Comparison of ENCODE assay signal across 10 mouse cellular contexts in genomic region chr13:113612141-113612950, GRCm38 (mm10). TPM values are rescaled to one million over a fixed set of nuclear protein-coding genes. Genes with fewer than 3 reads are reported as not detected.
A peak's percentile ranks its signal among the peaks of the same experiment; 100 is the strongest.
DNase-seq lines count a peak whose midpoint lies in the region; ATAC-seq and TF ChIP-seq lines count a peak whose summit lies in the region.
"Had no signal": no experiment of that assay in that cellular context is flagged by ENCODE, and none has a peak within 500 bp of the region (broad histone marks: within the 10 kb centered on the region; RNA-seq: fewer than 3 reads in every experiment).

No protein-coding gene starts in this region.

- no peak overlapping the region for H3K9ac ChIP-seq in midbrain, embryonic 12.5 days (replicated peaks)
- no peak overlapping the region for H3K9ac ChIP-seq in midbrain, embryonic 11.5 days (ENCODE audit: low read length)
- peak overlapping the region; percentile 5; the same call in 1 of the 2 replicates for H3K9ac ChIP-seq in heart, embryonic 15.5 days

- no peak for TF ChIP-seq POLR2A in small intestine, adult 2 months (IDR thresholded peaks at IDR 0.05; ENCODE audit: low read depth, low read length)

- H3K4me3 ChIP-seq in midbrain, embryonic 12.5 days: no peak overlapping the region
- no peak overlapping the region for H3K4me3 ChIP-seq in midbrain, embryonic 11.5 days (ENCODE audit: low read depth, low read length)
- peak overlapping the region; percentile 91 for H3K4me3 ChIP-seq in heart, embryonic 15.5 days
- H3K4me3 ChIP-seq in small intestine, adult 2 months (ENCODE audit: low read depth, low read length): peak overlapping the region; percentile 31

- H3K27ac ChIP-seq in midbrain, embryonic 12.5 days (replicated peaks): no peak overlapping the region
- no peak overlapping the region for H3K27ac ChIP-seq in midbrain, embryonic 11.5 days (ENCODE audit: low read depth, low read length)
- H3K27ac ChIP-seq in heart, embryonic 15.5 days: peak overlapping the region; percentile 53
- H3K27ac ChIP-seq in small intestine, adult 2 months (ENCODE audit: insufficient read depth, low read depth, low read length): no peak overlapping the region

- H3K4me1 ChIP-seq in midbrain, embryonic 12.5 days: peaks cover 66% of the 10 kb centered on the region
- peaks cover 51% of the 10 kb centered on the region for H3K4me1 ChIP-seq in midbrain, embryonic 11.5 days (ENCODE audit: control insufficient read depth, insufficient read depth, low read length)
- peaks cover 86% of the 10 kb centered on the region for H3K4me1 ChIP-seq in heart, embryonic 15.5 days (replicated peaks)
- peaks cover 36% of the 10 kb centered on the region for H3K4me1 ChIP-seq in small intestine, adult 2 months (ENCODE audit: control insufficient read depth, insufficient read depth, insufficient read length, low read length)

- no peak for DNase-seq in midbrain, embryonic 11.5 days (ENCODE audit: low spot score, missing footprints)
- peak; percentile 58 for DNase-seq in kidney, postnatal 10 days
- no peak for DNase-seq in layer of hippocampus, adult 11-12 months (ENCODE audit: low spot score)
- no peak for DNase-seq in right cerebral cortex, postnatal 14 days
- DNase-seq in frontal cortex, adult 2 months (ENCODE audit: extremely low spot score in 1 of 2, low spot score in 1 of 2): no peak

- H3K9me3 ChIP-seq in midbrain, embryonic 12.5 days: no peaks in the 10 kb centered on the region
- H3K9me3 ChIP-seq in midbrain, embryonic 11.5 days (ENCODE audit: control insufficient read depth, low read length): no peaks in the 10 kb centered on the region
- no peaks in the 10 kb centered on the region for H3K9me3 ChIP-seq in heart, embryonic 15.5 days (replicated peaks)

- no peaks in the 10 kb centered on the region for H3K36me3 ChIP-seq in midbrain, embryonic 12.5 days
- no peaks in the 10 kb centered on the region for H3K36me3 ChIP-seq in midbrain, embryonic 11.5 days (ENCODE audit: control insufficient read depth, insufficient read depth, low read length)
- no peaks in the 10 kb centered on the region for H3K36me3 ChIP-seq in heart, embryonic 15.5 days
- 0 out of 2 replicates have a peak, but pooled peaks cover 3% of the 10 kb centered on the region for H3K36me3 ChIP-seq in small intestine, adult 2 months (ENCODE audit: control insufficient read depth, insufficient read depth, low read length)

- no peak for TF ChIP-seq CTCF in small intestine, adult 2 months (IDR thresholded peaks at IDR 0.05; ENCODE audit: extremely low read depth, insufficient read length, insufficient replicate concordance, low read depth, low read length)

- ATAC-seq in midbrain, embryonic 12.5 days (ENCODE audit: low FRiP score, low read depth): no peak
- no peak for ATAC-seq in midbrain, embryonic 11.5 days (ENCODE audit: low FRiP score)
- ATAC-seq in heart, embryonic 15.5 days (replicated peaks; ENCODE audit: insufficient number of reproducible peaks, insufficient read depth, low FRiP score, low read depth): 0 out of 2 replicates have a peak, but pooled peaks have one; percentile 19

- 0 out of 2 replicates have a peak overlapping the region, but pooled peaks have one; percentile 5 for H3K4me2 ChIP-seq in midbrain, embryonic 12.5 days (replicated peaks)
- H3K4me2 ChIP-seq in midbrain, embryonic 11.5 days: no peak overlapping the region
- peak overlapping the region; percentile 84 for H3K4me2 ChIP-seq in heart, embryonic 15.5 days

- 0 out of 2 replicates have a peak, but pooled peaks cover 4% of the 10 kb centered on the region for H3K27me3 ChIP-seq in midbrain, embryonic 12.5 days
- no peaks in the 10 kb centered on the region for H3K27me3 ChIP-seq in midbrain, embryonic 11.5 days (ENCODE audit: control insufficient read depth, insufficient read depth, low read length)
- H3K27me3 ChIP-seq in heart, embryonic 15.5 days: no peaks in the 10 kb centered on the region
- H3K27me3 ChIP-seq in small intestine, adult 2 months (ENCODE audit: control insufficient read depth, insufficient read depth, low read length): no peaks in the 10 kb centered on the region

- 68% methylated on average over 24 of the region's 24 CpGs for WGBS in midbrain, embryonic 12.5 days
- 69% methylated on average over 24 of the region's 24 CpGs for WGBS in midbrain, embryonic 11.5 days
- 40% methylated on average over 24 of the region's 24 CpGs for WGBS in heart, embryonic 15.5 days
- WGBS in small intestine, adult 2 months: 55% methylated on average over 24 of the region's 24 CpGs

RNA-seq across cellular contexts. Expression of gene Snx18, which starts 6.0 kb away (rescaled TPM):
- polyA plus RNA-seq in midbrain, embryonic 12.5 days (2016; fragmentation: Nextera tagmentation; extraction: Ambion mirVana): 20.8 and 21.8 TPM in 2 replicates
- polyA plus RNA-seq in midbrain, embryonic 11.5 days (2014; fragmentation: Nextera tagmentation; extraction: Ambion mirVana): 18.1 and 20.1 TPM in 2 replicates
- 14.2 and 17.6 TPM in 2 replicates for polyA plus RNA-seq in heart, embryonic 15.5 days (2015; fragmentation: Nextera tagmentation; extraction: Ambion mirVana)
- polyA plus RNA-seq in small intestine, adult 2 months (2012; rRNA removed): 9.2 and 11.1 TPM in 2 replicates
- polyA plus RNA-seq in frontal cortex, adult 2 months (2012; rRNA removed): 17.5 and 19.5 TPM in 2 replicates

RNA-seq across cellular contexts. Expression of gene Hspb3, which starts 51.1 kb away (rescaled TPM):
- 0.31 TPM in 1 of 2 replicates, not detected in the other for polyA plus RNA-seq in midbrain, embryonic 12.5 days (2016; fragmentation: Nextera tagmentation; extraction: Ambion mirVana)
- polyA plus RNA-seq in midbrain, embryonic 11.5 days (2014; fragmentation: Nextera tagmentation; extraction: Ambion mirVana): not detected in 2 replicates
- polyA plus RNA-seq in heart, embryonic 15.5 days (2015; fragmentation: Nextera tagmentation; extraction: Ambion mirVana): 39.1 and 52.7 TPM in 2 replicates
- polyA plus RNA-seq in small intestine, adult 2 months (2012; rRNA removed): not detected in 2 replicates
- polyA plus RNA-seq in frontal cortex, adult 2 months (2012; rRNA removed): 7.3 and 8.5 TPM in 2 replicates
- polyA plus RNA-seq: gonadal fat pad, adult 2 months; spleen, adult 2 months had no signal

Comparison
In these comparisons a context has a peak if more than half of its experiments do, and no peak if none do; other contexts are left out.
1. H3K4me3 ChIP-seq: peak in heart, embryonic 15.5 days (single experiment) and small intestine, adult 2 months (single experiment); none in midbrain, embryonic 12.5 days (single experiment) and midbrain, embryonic 11.5 days (single experiment).